Comparison of ENCODE assay signal across 13 mouse cellular contexts in genomic region chr2:48477336-48477735, GRCm38 (mm10).
"Had no signal": no experiment of that assay in that cellular context is flagged by ENCODE, and none has a peak within 500 bp of the region (broad histone marks: within the 10 kb centered on the region; RNA-seq: fewer than 3 reads in every experiment).

No protein-coding gene starts in this region.

- H3K27ac ChIP-seq: kidney, embryonic 15.5 days; limb, embryonic 15.5 days; liver, embryonic 13.5 days; lung, embryonic 15.5 days; macrophage had no signal

- H3K4me1 ChIP-seq: liver, embryonic 13.5 days; lung, embryonic 15.5 days; megakaryocyte, embryonic 14.5 days had no signal

- H3K9me3 ChIP-seq: kidney, embryonic 15.5 days; limb, embryonic 15.5 days; liver, embryonic 13.5 days; lung, embryonic 15.5 days had no signal

- ATAC-seq: intestine, embryonic 16.5 days; liver, postnatal 0 days had no signal

- DNase-seq: kidney, adult 2 months; kidney, postnatal 14 days; liver, embryonic 13.5 days; liver, postnatal 0 days; lung, postnatal 14 days; right cerebral cortex, postnatal 14 days; thymus, postnatal 36 days had no signal

- H3K9ac ChIP-seq: kidney, embryonic 15.5 days; limb, embryonic 15.5 days; liver, embryonic 13.5 days; liver, postnatal 0 days; lung, embryonic 15.5 days had no signal

- H3K36me3 ChIP-seq: kidney, embryonic 15.5 days; limb, embryonic 15.5 days; liver, embryonic 13.5 days; lung, embryonic 15.5 days had no signal

- H3K4me2 ChIP-seq: kidney, embryonic 15.5 days; limb, embryonic 15.5 days; liver, embryonic 13.5 days; lung, embryonic 15.5 days had no signal

- H3K27me3 ChIP-seq: kidney, embryonic 15.5 days; limb, embryonic 15.5 days; liver, embryonic 13.5 days; lung, embryonic 15.5 days; megakaryocyte, embryonic 14.5 days had no signal

- H3K4me3 ChIP-seq: kidney, embryonic 15.5 days; limb, embryonic 15.5 days; liver, embryonic 13.5 days; lung, embryonic 15.5 days; megakaryocyte, embryonic 14.5 days had no signal
